Mouse (Mus musculus): Measurements from ENCODE around the gene Crhbp. TPM values are rescaled to one million over a fixed set of nuclear protein-coding genes. Genes with fewer than 3 reads are reported as not detected.

The Crhbp gene
- polyA plus RNA-seq, 1 experiment from 2014 or later, result 3.4 TPM

DNA sequence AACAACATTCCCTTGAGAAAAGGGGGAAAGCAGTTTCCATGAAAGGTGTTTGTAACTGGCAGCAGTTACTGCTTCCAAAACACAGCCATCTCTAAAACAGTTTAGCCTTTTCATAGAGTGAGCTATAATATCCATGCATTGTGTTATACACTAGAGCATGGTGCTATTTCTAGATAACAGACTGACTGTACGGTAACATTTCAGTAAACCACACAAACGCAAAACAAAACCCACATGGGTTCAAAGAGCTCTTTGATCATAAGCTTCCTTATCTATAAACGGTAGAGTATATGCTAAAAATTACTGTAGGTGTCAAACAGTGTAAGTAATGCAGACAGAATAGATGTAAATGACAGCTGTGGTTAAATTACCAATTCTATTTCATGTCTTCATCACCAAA, 5.0 kb upstream of the Crhbp start:
- WGBS, result 85% methylated on average over 3 of the region's 3 CpGs
- Histone ChIP-seq H3K9ac (no peak overlapping the region), H3K4me2 (no peak overlapping the region), H3K27me3 (replicated peaks) (peaks cover 5% of the 10 kb centered on the region; the same call in 1 of the 2 replicates), H3K36me3 (replicated peaks) (no peaks in the 10 kb centered on the region), H3K27ac (no peak overlapping the region), H3K4me3 (no peak overlapping the region), H3K4me1 (0 out of 2 replicates have a peak, but pooled peaks cover under 1% of the 10 kb centered on the region), H3K9me3 (no peaks in the 10 kb centered on the region)
- ATAC-seq (replicated peaks), result no peak

DNA sequence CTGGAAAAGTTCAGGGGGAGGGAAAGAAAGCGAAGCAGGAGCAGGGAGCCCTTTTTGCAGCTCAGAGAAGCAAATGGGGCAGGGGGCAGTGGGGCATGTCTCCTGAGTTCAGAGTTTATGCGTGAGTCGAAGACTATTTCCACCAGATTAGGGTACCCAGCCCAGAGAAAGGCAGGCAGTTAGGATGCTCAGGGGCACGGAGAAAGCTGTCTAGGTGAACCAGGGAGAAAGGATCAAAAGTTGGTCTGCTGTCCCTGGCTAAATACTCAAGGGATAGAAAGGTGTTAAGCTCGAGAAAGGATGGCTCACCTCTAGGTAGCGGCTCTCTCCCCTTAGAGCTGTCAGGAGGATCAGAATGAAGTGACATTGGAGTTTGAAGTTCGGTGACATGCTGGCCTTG, 433 bp downstream of the Crhbp start:
- Histone ChIP-seq H3K27ac (no peak overlapping the region), H3K4me3 (peak overlapping the region; percentile 48), H3K9ac (no peak overlapping the region), H3K4me2 (peak overlapping the region; percentile 93), H3K36me3 (replicated peaks) (no peaks in the 10 kb centered on the region), H3K27me3 (replicated peaks) (peaks cover 20% of the 10 kb centered on the region), H3K9me3 (no peaks in the 10 kb centered on the region), H3K4me1 (peaks cover 19% of the 10 kb centered on the region)
- WGBS, result 7% methylated on average over 7 of the region's 7 CpGs
- no peak for ATAC-seq (replicated peaks)

DNA sequence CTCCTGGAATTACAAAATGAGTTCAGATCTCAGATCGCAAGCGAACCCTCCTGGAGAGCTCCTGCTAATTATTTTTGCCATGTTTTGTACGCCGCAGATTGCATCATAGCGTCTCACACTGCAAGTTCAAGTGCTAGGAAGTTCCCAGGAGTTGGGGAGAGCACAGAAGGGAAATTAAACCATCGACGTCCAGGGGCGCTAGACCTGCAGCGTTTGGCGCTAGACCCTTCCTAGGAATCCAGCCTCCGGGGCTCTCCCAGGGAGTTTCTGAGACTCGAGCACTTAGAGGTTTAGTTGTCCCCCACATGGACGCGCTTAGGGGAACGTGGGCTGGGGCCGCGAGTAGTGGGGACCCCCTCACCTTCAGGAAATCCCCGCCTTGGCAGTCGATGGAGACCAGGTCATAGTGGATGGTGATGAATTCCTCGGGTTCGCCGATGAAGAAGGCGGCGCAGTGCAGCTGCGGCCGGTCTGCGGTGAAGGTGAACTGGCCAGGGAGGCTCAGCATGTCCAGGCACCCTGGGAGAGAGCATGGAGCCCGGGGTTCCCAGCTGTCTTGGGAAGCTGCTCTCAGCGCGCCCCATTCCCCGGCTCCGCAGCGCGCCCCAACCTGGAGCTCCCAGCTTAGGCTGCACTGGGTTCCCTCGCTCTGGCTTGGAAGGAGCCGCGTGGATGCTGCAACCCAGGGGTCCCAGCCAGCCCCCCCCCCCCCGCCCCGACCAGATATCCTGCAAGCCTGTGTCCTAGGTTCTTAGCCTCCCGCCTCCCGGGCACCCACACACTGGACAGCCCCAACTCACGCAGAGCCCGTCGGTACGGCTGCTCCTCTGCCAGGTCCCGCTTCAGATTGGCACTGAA, 1.1 kb downstream of the Crhbp start:
- peaks cover 19% of the 10 kb centered on the region for H3K4me1 ChIP-seq
- peaks cover 20% of the 10 kb centered on the region for H3K27me3 ChIP-seq (replicated peaks)
- WGBS, result 2% methylated on average over 45 of the region's 46 CpGs
- H3K4me3 ChIP-seq, result peak overlapping the region; percentile 48
- H3K4me2 ChIP-seq, result peak overlapping the region; percentile 93
- H3K36me3 ChIP-seq (replicated peaks), result no peaks in the 10 kb centered on the region
- H3K27ac ChIP-seq, result no peak overlapping the region
- H3K9ac ChIP-seq, result peak overlapping the region; percentile 44
- H3K9me3 ChIP-seq, result no peaks in the 10 kb centered on the region
- ATAC-seq (replicated peaks), result peak; percentile 82

DNA sequence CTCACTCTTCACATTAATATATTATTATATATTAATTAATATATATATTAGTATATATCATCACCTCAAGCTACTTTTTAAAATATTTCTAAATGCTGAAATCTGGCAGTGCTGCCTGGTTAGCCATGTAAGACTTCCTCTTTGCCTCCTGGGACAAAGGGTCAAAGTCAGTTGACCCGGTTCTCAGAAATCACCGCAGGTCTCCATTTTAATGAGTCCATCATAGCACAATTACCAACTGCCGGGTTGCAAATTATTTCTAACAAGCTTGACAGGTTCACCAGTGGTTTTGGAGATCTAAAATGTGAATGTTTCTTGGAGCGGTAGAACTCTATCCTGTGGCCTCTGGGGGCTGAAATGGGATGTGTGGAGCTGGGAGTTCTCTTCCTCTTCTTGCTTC, 1.8 kb downstream of the Crhbp start:
- H3K27me3 ChIP-seq (replicated peaks), result peaks cover 20% of the 10 kb centered on the region
- H3K4me3 ChIP-seq, result peak overlapping the region; percentile 48
- WGBS, result 21% methylated on average over 4 of the region's 4 CpGs
- peak overlapping the region; percentile 93 for H3K4me2 ChIP-seq
- no peaks in the 10 kb centered on the region for H3K9me3 ChIP-seq
- no peak overlapping the region for H3K9ac ChIP-seq
- no peak for ATAC-seq (replicated peaks)
- H3K27ac ChIP-seq, result no peak overlapping the region
- no peaks in the 10 kb centered on the region for H3K36me3 ChIP-seq (replicated peaks)
- peaks cover 19% of the 10 kb centered on the region for H3K4me1 ChIP-seq

DNA sequence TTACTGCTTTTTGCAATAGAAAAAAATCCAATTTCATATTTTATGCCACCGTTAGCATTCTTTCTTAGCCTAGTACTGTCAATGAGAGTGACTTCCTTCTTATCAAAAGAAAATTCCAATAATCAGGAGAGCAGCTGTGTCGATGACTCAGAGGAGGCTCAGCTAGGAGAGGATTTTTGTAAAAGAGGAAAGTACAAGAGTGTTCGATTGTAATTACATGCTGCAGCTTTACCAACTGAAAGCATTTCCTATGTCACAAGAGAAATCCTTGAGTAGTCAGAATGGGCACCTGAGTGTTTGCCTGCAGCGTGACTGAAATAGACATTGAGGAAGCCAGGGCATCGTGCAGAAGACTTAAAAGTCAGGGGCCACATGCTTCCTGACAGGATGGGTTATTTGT, 5.2 kb downstream of the Crhbp start:
- Histone ChIP-seq H3K4me3 (no peak overlapping the region), H3K4me1 (peaks cover 17% of the 10 kb centered on the region), H3K9me3 (no peaks in the 10 kb centered on the region), H3K27me3 (replicated peaks) (peaks cover 13% of the 10 kb centered on the region), H3K9ac (no peak overlapping the region), H3K27ac (no peak overlapping the region), H3K36me3 (replicated peaks) (no peaks in the 10 kb centered on the region), H3K4me2 (no peak overlapping the region)
- ATAC-seq (replicated peaks), result no peak
- WGBS, result 79% methylated on average over 5 of the region's 5 CpGs

DNA sequence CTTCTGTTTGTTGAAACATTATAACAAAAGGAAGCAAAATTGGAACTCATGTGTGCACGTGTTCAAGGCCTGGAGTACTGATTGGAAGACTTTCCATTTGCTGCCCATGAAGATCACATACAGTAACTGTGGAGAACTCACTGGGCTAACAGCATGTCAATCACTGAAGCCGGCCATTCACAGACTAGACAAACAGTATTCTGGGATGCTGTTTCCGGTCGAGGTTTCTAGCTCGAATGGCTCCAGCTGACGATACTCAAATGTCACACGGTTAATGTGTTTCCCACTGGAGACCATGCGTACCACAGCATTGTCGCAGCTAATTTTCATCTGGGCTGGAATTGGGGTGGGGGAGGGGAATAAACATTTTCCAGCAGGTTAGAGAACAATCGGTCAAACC, 13.0 kb downstream of the Crhbp start:
- Histone ChIP-seq H3K9ac (no peak overlapping the region), H3K4me2 (no peak overlapping the region), H3K27me3 (replicated peaks) (no peaks in the 10 kb centered on the region), H3K9me3 (no peaks in the 10 kb centered on the region), H3K27ac (no peak overlapping the region), H3K36me3 (replicated peaks) (no peaks in the 10 kb centered on the region), H3K4me3 (no peak overlapping the region), H3K4me1 (no peaks in the 10 kb centered on the region)
- 0 out of 2 replicates have a peak, but pooled peaks have one; percentile 18 for ATAC-seq (replicated peaks)
- WGBS, result 74% methylated on average over 10 of the region's 10 CpGs

DNA sequence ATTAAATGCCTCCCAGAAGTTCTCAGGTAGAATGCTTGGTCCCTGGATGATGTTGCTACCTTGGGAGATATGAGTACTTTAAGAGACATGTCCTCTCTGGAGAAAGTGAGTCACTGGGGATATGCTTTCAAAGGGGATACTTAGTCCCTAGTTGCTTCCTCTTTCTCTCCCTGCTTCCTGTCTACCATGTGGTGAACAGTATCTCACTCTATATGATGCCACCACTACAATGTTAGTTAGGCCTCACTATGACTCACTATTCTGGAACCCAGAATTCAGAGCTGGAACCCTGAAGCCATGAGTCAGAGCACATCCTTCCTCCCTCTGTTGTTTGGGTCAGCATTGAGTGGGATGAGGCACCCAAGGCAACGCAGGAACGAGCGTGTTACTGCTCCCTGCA, 17.2 kb downstream of the Crhbp start:
- H3K27me3 ChIP-seq (replicated peaks), result no peaks in the 10 kb centered on the region
- H3K4me3 ChIP-seq, result no peak overlapping the region
- WGBS, result 94% methylated on average over 3 of the region's 3 CpGs
- no peak for ATAC-seq (replicated peaks)
- H3K36me3 ChIP-seq (replicated peaks), result no peaks in the 10 kb centered on the region
- H3K4me1 ChIP-seq, result peaks cover 7% of the 10 kb centered on the region
- no peaks in the 10 kb centered on the region for H3K9me3 ChIP-seq
- no peak overlapping the region for H3K9ac ChIP-seq
- no peak overlapping the region for H3K4me2 ChIP-seq
- no peak overlapping the region for H3K27ac ChIP-seq

DNA sequence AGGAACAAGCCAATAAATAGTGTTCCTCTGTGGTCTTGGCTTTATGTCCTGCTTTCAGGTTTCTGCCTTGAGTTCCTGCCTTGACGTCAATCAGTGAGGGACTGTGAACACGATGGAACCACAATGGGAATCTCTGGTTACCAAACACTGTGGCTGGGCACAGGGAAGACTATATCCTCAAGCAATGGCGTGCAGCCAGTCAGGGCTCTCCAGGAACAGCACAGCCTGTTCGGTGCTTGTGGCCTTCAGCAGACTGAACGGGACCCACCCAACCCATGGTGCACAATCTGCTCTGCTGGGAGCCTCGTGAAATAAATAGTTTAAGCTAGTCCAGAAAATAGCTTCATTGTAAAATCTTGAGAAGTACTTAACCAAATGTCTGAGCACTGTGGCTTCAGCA, 18.3 kb downstream of the Crhbp start:
- no peak overlapping the region for H3K4me2 ChIP-seq
- 84% methylated on average over 6 of the region's 6 CpGs for WGBS

DNA sequence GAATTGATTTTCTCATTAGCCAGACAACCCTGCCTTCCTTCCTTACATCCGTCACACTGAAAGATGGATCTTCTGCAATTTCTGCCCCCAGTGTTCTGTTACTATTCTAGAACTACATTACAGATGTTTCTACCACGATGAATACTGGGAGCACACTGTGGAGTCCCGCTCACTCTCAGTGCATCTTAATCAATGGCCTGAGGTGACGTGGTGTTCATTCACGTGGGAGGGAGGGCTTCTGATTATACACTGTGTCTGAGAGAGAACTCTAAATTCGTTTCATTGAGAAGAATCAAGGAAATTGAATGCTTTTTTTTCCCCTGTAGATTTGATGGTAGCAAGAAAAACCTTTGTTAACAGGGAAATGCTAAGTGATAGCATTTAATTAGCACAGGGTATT, 19.2 kb downstream of the Crhbp start:
- Histone ChIP-seq H3K9ac (no peak overlapping the region), H3K4me1 (peaks cover 7% of the 10 kb centered on the region), H3K27me3 (replicated peaks) (no peaks in the 10 kb centered on the region), H3K27ac (no peak overlapping the region), H3K4me2 (no peak overlapping the region; the same call in 1 of the 2 replicates), H3K36me3 (replicated peaks) (no peaks in the 10 kb centered on the region), H3K9me3 (no peaks in the 10 kb centered on the region), H3K4me3 (no peak overlapping the region)
- 27% methylated on average over 6 of the region's 6 CpGs for WGBS
- peak; percentile 68; the same call in 1 of the 2 replicates for ATAC-seq (replicated peaks)

More for the DNA sequence above, 18.3 kb downstream of the Crhbp start:
- H3K36me3 ChIP-seq (replicated peaks), result no peaks in the 10 kb centered on the region
- peaks cover 7% of the 10 kb centered on the region for H3K4me1 ChIP-seq
- no peak for ATAC-seq (replicated peaks)
- H3K4me3 ChIP-seq, result no peak overlapping the region
- no peak overlapping the region for H3K9ac ChIP-seq
- no peaks in the 10 kb centered on the region for H3K27me3 ChIP-seq (replicated peaks)
- no peaks in the 10 kb centered on the region for H3K9me3 ChIP-seq
- H3K27ac ChIP-seq, result no peak overlapping the region

DNA sequence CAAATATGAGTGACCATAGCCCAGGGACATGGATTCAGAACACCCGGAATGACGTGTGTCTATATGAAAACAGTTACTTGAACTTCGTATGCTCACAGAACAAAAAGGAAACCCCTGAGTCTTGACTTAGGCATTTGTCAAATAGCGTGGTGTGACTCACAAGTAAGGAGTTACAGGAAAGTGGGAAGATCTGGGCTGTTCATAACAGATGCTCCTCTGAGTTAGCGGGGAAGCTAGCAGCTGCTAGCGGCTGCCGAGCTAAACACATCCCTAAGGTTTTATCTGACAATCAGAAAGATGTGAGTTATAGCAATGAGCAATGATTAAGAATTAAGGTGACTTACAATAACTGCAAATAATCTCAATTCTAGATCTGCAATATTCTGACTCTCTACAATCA, 19.8 kb downstream of the Crhbp start:
- no peaks in the 10 kb centered on the region for H3K27me3 ChIP-seq (replicated peaks)
- no peak overlapping the region for H3K4me2 ChIP-seq
- peaks cover 7% of the 10 kb centered on the region for H3K4me1 ChIP-seq
- H3K4me3 ChIP-seq, result no peak overlapping the region
- no peak overlapping the region for H3K27ac ChIP-seq
- no peak overlapping the region for H3K9ac ChIP-seq
- H3K36me3 ChIP-seq (replicated peaks), result no peaks in the 10 kb centered on the region
- WGBS, result 81% methylated on average over 7 of the region's 7 CpGs
- no peaks in the 10 kb centered on the region for H3K9me3 ChIP-seq
- no peak for ATAC-seq (replicated peaks)

DNA sequence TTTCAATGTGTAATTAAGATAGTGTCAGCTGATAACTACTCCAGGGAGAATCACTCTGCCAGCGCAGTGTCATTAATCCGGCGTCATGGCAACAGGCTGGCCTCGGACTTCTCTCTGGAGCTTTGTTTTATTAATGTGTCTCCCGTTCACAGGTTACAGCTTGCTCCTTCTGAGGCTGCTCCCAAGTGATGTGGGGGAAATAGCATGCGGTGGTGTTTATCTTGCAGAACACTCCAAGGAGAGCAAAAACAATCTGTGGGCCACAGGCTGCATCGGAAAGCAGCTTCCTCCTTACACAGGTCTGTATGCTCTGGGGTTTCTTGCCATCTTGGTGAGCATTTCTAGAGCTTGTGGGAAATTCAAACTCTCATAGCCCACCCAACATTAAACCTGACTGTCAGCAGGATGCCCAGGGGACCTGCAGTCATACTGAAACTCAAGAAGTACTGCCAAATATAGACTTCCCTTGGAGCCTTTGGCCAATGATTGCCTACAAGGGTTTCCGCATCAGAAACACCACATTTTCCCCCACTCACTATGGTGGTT, 25.4 kb downstream of the Crhbp start:
- peaks cover 23% of the 10 kb centered on the region for H3K4me1 ChIP-seq
- H3K27ac ChIP-seq, result peak overlapping the region; percentile 72
- peak; percentile 92 for ATAC-seq (replicated peaks)
- H3K27me3 ChIP-seq (replicated peaks), result no peaks in the 10 kb centered on the region
- no peaks in the 10 kb centered on the region for H3K9me3 ChIP-seq
- H3K9ac ChIP-seq, result no peak overlapping the region
- 13% methylated on average over 8 of the region's 8 CpGs for WGBS
- no peaks in the 10 kb centered on the region for H3K36me3 ChIP-seq (replicated peaks)
- H3K4me2 ChIP-seq, result peak overlapping the region; percentile 35
- no peak overlapping the region for H3K4me3 ChIP-seq

DNA sequence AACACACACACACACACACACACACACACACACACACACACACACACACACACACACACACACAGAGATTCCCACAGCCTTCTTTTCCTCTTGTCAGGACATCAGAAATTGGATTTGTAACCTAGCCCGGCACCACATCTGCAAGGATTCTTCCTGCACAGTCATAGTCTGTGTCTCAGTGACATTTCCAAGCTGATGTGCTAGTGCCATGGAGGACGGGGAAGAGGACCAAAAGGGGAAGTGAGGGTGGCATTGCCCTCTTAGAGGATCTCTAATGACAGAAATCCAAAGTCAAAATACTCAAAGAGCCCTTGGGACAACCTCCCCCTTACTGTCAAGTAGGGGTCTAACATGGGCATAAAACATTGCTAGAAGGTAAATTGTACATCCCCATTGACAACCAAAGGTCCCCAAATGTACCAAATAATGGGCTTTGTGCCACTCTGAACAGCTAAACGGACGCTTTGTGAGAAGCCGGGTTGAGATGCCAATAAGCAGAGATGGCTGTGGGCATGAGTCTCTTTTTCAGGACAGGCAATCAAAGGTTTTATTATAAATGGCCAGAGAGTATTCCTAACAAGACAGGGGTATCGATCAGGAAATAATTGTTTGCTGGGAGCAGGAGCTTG, 26.0 kb downstream of the Crhbp start:
- peak overlapping the region; percentile 35 for H3K4me2 ChIP-seq
- H3K9me3 ChIP-seq, result no peaks in the 10 kb centered on the region
- no peaks in the 10 kb centered on the region for H3K27me3 ChIP-seq (replicated peaks)
- no peaks in the 10 kb centered on the region for H3K36me3 ChIP-seq (replicated peaks)
- 18% methylated on average over 6 of the region's 6 CpGs for WGBS
- no peak overlapping the region for H3K4me3 ChIP-seq
- ATAC-seq (replicated peaks), result peak; percentile 59
- no peak overlapping the region for H3K9ac ChIP-seq
- H3K4me1 ChIP-seq, result peaks cover 23% of the 10 kb centered on the region
- peak overlapping the region; percentile 72 for H3K27ac ChIP-seq

Data from midbrain, embryonic 15.5 days (tissue).